Mouse (Mus musculus): ENCODE results near the gene Ralgapa1.

- TF ChIP-seq CTCF (IDR thresholded peaks at IDR 0.05; ENCODE audit: borderline replicate concordance, extremely low read depth, insufficient read depth, insufficient read length): no peak
- no peak for TF ChIP-seq POLR2A (IDR thresholded peaks at IDR 0.05; ENCODE audit: borderline replicate concordance, extremely low read depth, insufficient read depth, insufficient read length, poor library complexity, severe bottlenecking)
Measured at GRCm38 (mm10) chr12:55559184-55559855, 261.6 kb downstream of the Ralgapa1 start.

All from brain, embryonic 14.5 days (tissue).